12 mouse cellular contexts compared by ENCODE assay signal in the genomic region with DNA sequence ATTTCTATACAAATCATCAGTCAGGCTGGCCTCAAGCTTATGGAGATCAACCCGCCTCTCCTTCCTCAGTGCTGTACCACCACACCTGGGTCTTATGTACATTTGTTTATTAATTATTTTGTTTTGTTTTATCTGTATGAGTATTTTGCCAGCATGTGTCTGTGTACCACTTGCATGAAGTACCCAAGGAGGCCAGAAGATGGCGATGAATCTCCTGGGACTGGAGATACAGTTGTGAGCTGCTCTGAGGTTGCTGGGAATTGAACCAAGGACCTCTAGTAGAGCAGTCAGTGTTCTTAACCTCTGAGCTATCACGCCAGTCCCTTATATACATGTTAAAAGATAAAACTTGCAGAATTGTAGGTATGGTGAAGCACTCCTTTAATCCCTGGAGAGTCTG. TPM values are rescaled to one million over a fixed set of nuclear protein-coding genes. Genes with fewer than 3 reads are reported as not detected.
DNase-seq lines count a peak whose midpoint lies in the region; ATAC-seq and TF ChIP-seq lines count a peak whose summit lies in the region.
"Had no signal": no experiment of that assay in that cellular context is flagged by ENCODE, and none has a peak within 500 bp of the region (broad histone marks: within the 10 kb centered on the region; RNA-seq: fewer than 3 reads in every experiment).

No protein-coding gene starts in this region.

- 55% methylated on average over 3 of the region's 3 CpGs for WGBS in hindbrain, postnatal 0 days
- 43% methylated on average over 3 of the region's 3 CpGs for WGBS in hindbrain, embryonic 14.5 days

- peak; percentile 57 for TF ChIP-seq CTCF in hindbrain, postnatal 0 days (IDR thresholded peaks at IDR 0.05; ENCODE audit: low read depth)
- peak; percentile 30 for TF ChIP-seq CTCF in ES-Bruce4 (IDR thresholded peaks at IDR 0.05; ENCODE audit: low read depth, low read length)

- H3K9ac ChIP-seq in hindbrain, postnatal 0 days (replicated peaks; ENCODE audit: low read length): no peak overlapping the region
- H3K9ac ChIP-seq in hindbrain, embryonic 14.5 days: no peak overlapping the region
- H3K9ac ChIP-seq in ES-Bruce4 (ENCODE audit: low read depth, poor library complexity, severe bottlenecking): no peak overlapping the region
- H3K9ac ChIP-seq: limb, embryonic 13.5 days; midbrain, embryonic 12.5 days had no signal

- H3K4me2 ChIP-seq in hindbrain, postnatal 0 days (ENCODE audit: low read depth, low read length): no peak overlapping the region
- no peak overlapping the region for H3K4me2 ChIP-seq in hindbrain, embryonic 14.5 days (replicated peaks)
- H3K4me2 ChIP-seq: limb, embryonic 13.5 days; midbrain, embryonic 12.5 days had no signal

- H3K36me3 ChIP-seq in hindbrain, postnatal 0 days (ENCODE audit: insufficient read depth, low read length): no peaks in the 10 kb centered on the region
- no peaks in the 10 kb centered on the region for H3K36me3 ChIP-seq in hindbrain, embryonic 14.5 days (replicated peaks; ENCODE audit: control insufficient read depth, insufficient read depth)
- H3K36me3 ChIP-seq in ES-Bruce4 (ENCODE audit: control insufficient read depth, insufficient read depth, low read length, poor library complexity, severe bottlenecking): no peaks in the 10 kb centered on the region
- H3K36me3 ChIP-seq: limb, embryonic 13.5 days; midbrain, embryonic 12.5 days had no signal

- no peak for DNase-seq in hindbrain, postnatal 0 days (ENCODE audit: low spot score)
- DNase-seq in hindbrain, embryonic 14.5 days (ENCODE audit: low spot score): no peak
- peak; percentile 60 for DNase-seq in 3T3-L1 (ENCODE audit: low read depth, low spot score)
- DNase-seq in ovary, postnatal 36 days (ENCODE audit: low spot score): no peak
- DNase-seq in urinary bladder, postnatal 25 days (ENCODE audit: low spot score): no peak
- no peak for DNase-seq in cerebellum, adult 8-10 months
- DNase-seq: cerebellum, adult 9-10 months had no signal

- H3K27me3 ChIP-seq in hindbrain, postnatal 0 days (ENCODE audit: insufficient read depth, low read length): no peaks in the 10 kb centered on the region; the same call in 1 of the 2 replicates
- H3K27me3 ChIP-seq in hindbrain, embryonic 14.5 days (ENCODE audit: control insufficient read depth, insufficient read depth, low read length): no peaks in the 10 kb centered on the region
- no peaks in the 10 kb centered on the region for H3K27me3 ChIP-seq in ES-Bruce4 (ENCODE audit: control insufficient read depth, insufficient read depth, low read length, poor library complexity, severe bottlenecking)

- no peak overlapping the region for H3K4me3 ChIP-seq in hindbrain, postnatal 0 days (ENCODE audit: low read length)
- H3K4me3 ChIP-seq in hindbrain, embryonic 14.5 days (replicated peaks; ENCODE audit: low read length): no peak overlapping the region
- no peak overlapping the region for H3K4me3 ChIP-seq in ES-Bruce4 (ENCODE audit: low read depth, low read length)
- H3K4me3 ChIP-seq: limb, embryonic 13.5 days; midbrain, embryonic 12.5 days had no signal

- no peaks in the 10 kb centered on the region for H3K9me3 ChIP-seq in hindbrain, postnatal 0 days (ENCODE audit: low read length)
- no peaks in the 10 kb centered on the region for H3K9me3 ChIP-seq in hindbrain, embryonic 14.5 days (ENCODE audit: control insufficient read depth, low read length)
- no peaks in the 10 kb centered on the region for H3K9me3 ChIP-seq in ES-Bruce4 (replicated peaks; ENCODE audit: control insufficient read depth, insufficient read depth, low read length, poor library complexity, severe bottlenecking)
- H3K9me3 ChIP-seq: limb, embryonic 13.5 days; midbrain, embryonic 12.5 days had no signal

- H3K4me1 ChIP-seq in hindbrain, postnatal 0 days (ENCODE audit: insufficient read depth, low read length): peaks cover 3% of the 10 kb centered on the region; the same call in 1 of the 2 replicates
- no peaks in the 10 kb centered on the region for H3K4me1 ChIP-seq in hindbrain, embryonic 14.5 days (replicated peaks; ENCODE audit: control insufficient read depth, insufficient read depth, low read length)
- H3K4me1 ChIP-seq in ES-Bruce4 (ENCODE audit: control insufficient read depth, insufficient read depth, low read length): no peaks in the 10 kb centered on the region
- H3K4me1 ChIP-seq: midbrain, embryonic 12.5 days had no signal

- TF ChIP-seq POLR2A in ES-Bruce4 (IDR thresholded peaks at IDR 0.05; ENCODE audit: insufficient read depth, low read length): no peak

- H3K27ac ChIP-seq in hindbrain, postnatal 0 days: no peak overlapping the region
- no peak overlapping the region for H3K27ac ChIP-seq in hindbrain, embryonic 14.5 days
- no peak overlapping the region for H3K27ac ChIP-seq in ES-Bruce4 (ENCODE audit: insufficient read depth, low read length)
- H3K27ac ChIP-seq: limb, embryonic 13.5 days; midbrain, embryonic 12.5 days had no signal

- no peak for ATAC-seq in hindbrain, postnatal 0 days
- no peak for ATAC-seq in hindbrain, embryonic 14.5 days (ENCODE audit: low FRiP score)
- peak; percentile 58 for ATAC-seq in granulocyte monocyte progenitor cell, adult 5-6 weeks (replicated peaks; ENCODE audit: poor library complexity, severe bottlenecking)

- no peak for TF ChIP-seq EP300 in ES-Bruce4 (IDR thresholded peaks at IDR 0.05; ENCODE audit: insufficient read depth, low read depth, low read length)

RNA-seq across cellular contexts. Expression of gene Heyl, which starts 10.0 kb away (rescaled TPM):
- 5.1 and 6.5 TPM in 2 replicates for total RNA-seq in hindbrain, postnatal 0 days (2014; rRNA removed)
- 3.5 TPM in 2 replicates for polyA plus RNA-seq in hindbrain, postnatal 0 days (2015; fragmentation: Nextera tagmentation; extraction: Ambion mirVana)
- polyA plus RNA-seq in hindbrain, embryonic 14.5 days (2014; fragmentation: Nextera tagmentation; extraction: Ambion mirVana): 6.8 and 8.2 TPM in 2 replicates
- polyA plus RNA-seq in ES-Bruce4 (2011; ENCODE audit: insufficient read depth, insufficient read length, low read depth, missing spikeins): not detected in 2 replicates
- total RNA-seq in granulocyte monocyte progenitor cell, adult 5-6 weeks (2014; fragmentation: Nextera tagmentation): not detected in 2 replicates
- total RNA-seq in granulocyte monocyte progenitor cell, adult 5-6 weeks (2017): not detected in 2 replicates

RNA-seq across cellular contexts. Expression of gene Nt5c1a, which starts 22.0 kb away (rescaled TPM):
- total RNA-seq in hindbrain, postnatal 0 days (2014; rRNA removed): 0.79 and 2.1 TPM in 2 replicates
- 0.39 and 0.53 TPM in 2 replicates for polyA plus RNA-seq in hindbrain, postnatal 0 days (2015; fragmentation: Nextera tagmentation; extraction: Ambion mirVana)
- 0.17 TPM in 1 of 2 replicates, not detected in the other for polyA plus RNA-seq in hindbrain, embryonic 14.5 days (2014; fragmentation: Nextera tagmentation; extraction: Ambion mirVana)
- polyA plus RNA-seq in ES-Bruce4 (2011; ENCODE audit: insufficient read depth, insufficient read length, low read depth, missing spikeins): not detected in 2 replicates
- not detected in 2 replicates for total RNA-seq in granulocyte monocyte progenitor cell, adult 5-6 weeks (2014; fragmentation: Nextera tagmentation)
- not detected in 2 replicates for total RNA-seq in granulocyte monocyte progenitor cell, adult 5-6 weeks (2017)
- polyA plus RNA-seq: forebrain, embryonic 11.5 days; limb, embryonic 13.5 days; midbrain, embryonic 12.5 days had no signal

RNA-seq across cellular contexts. Expression of gene Pabpc4, which starts 38.8 kb away (rescaled TPM):
- 100 and 137 TPM in 2 replicates for total RNA-seq in hindbrain, postnatal 0 days (2014; rRNA removed)
- polyA plus RNA-seq in hindbrain, postnatal 0 days (2015; fragmentation: Nextera tagmentation; extraction: Ambion mirVana): 19.9 and 22.7 TPM in 2 replicates
- 32.9 and 33.6 TPM in 2 replicates for polyA plus RNA-seq in hindbrain, embryonic 14.5 days (2014; fragmentation: Nextera tagmentation; extraction: Ambion mirVana)
- 221 and 225 TPM in 2 replicates for polyA plus RNA-seq in ES-Bruce4 (2011; ENCODE audit: insufficient read depth, insufficient read length, low read depth, missing spikeins)
- 93.4 and 113 TPM in 2 replicates for total RNA-seq in granulocyte monocyte progenitor cell, adult 5-6 weeks (2014; fragmentation: Nextera tagmentation)
- 110 and 112 TPM in 2 replicates for total RNA-seq in granulocyte monocyte progenitor cell, adult 5-6 weeks (2017)

RNA-seq across cellular contexts. Expression of gene Hpcal4, which starts 40.3 kb away (rescaled TPM):
- total RNA-seq in hindbrain, postnatal 0 days (2014; rRNA removed): 32.1 and 46.3 TPM in 2 replicates
- 37.2 and 43.8 TPM in 2 replicates for polyA plus RNA-seq in hindbrain, postnatal 0 days (2015; fragmentation: Nextera tagmentation; extraction: Ambion mirVana)
- polyA plus RNA-seq in hindbrain, embryonic 14.5 days (2014; fragmentation: Nextera tagmentation; extraction: Ambion mirVana): 34.0 and 52.6 TPM in 2 replicates
- polyA plus RNA-seq in ES-Bruce4 (2011; ENCODE audit: insufficient read depth, insufficient read length, low read depth, missing spikeins): 0.82 and 2.5 TPM in 2 replicates
- total RNA-seq in granulocyte monocyte progenitor cell, adult 5-6 weeks (2014; fragmentation: Nextera tagmentation): not detected in 2 replicates
- total RNA-seq in granulocyte monocyte progenitor cell, adult 5-6 weeks (2017): not detected in 2 replicates
